Mouse (Mus musculus) fat pad, adult 2 months (tissue): ENCODE measurements around the gene 1700008O03Rik.

Source experiments
- DNase-seq: peaks from one replicate; pipeline ENCODE4 v3.0.0-alpha.2; 2011; ENCODE audit warnings: low read depth, low spot score; ENCODE audit errors: extremely low read depth

The 1700008O03Rik gene

GRCm38 (mm10) chr7:44310878-44311712 is 74.5 kb downstream of the 1700008O03Rik start:
- DNase-seq: no peak

GRCm38 (mm10) chr7:44310285-44310877 is 75.2 kb downstream of the 1700008O03Rik start:
- DNase-seq: no peak
